Mouse (Mus musculus) neural tube, embryonic 13.5 days (tissue): ENCODE measurements around the gene Asphd2. TPM values are rescaled to one million over a fixed set of nuclear protein-coding genes. Genes with fewer than 3 reads are reported as not detected.

Experiments used
- ATAC-seq: fragments of 200-750 bp; cut with Nextera tagmentation; 2 replicates; pipeline ENCODE4 v1.8.0; 2017; ENCODE audit warnings: low read depth, mild to moderate bottlenecking, moderate TSS enrichment, moderate library complexity
- H3K27ac ChIP-seq: fragments of 300-500 bp; sonication (generic); replicated peaks from 2 replicates; pipeline ENCODE4 v1.5.1; 2015; ENCODE audit warnings: moderate library complexity, mild to moderate bottlenecking, inconsistent platforms
- H3K27me3 ChIP-seq: fragments of 300-500 bp; sonication (generic); 2 replicates; pipeline ENCODE4 v1.6.1; 2015; ENCODE audit warnings: mild to moderate bottlenecking, inconsistent platforms
- H3K36me3 ChIP-seq: fragments of 300-500 bp; sonication (generic); 2 replicates; pipeline ENCODE4 v1.6.1; 2015; ENCODE audit warnings: mild to moderate bottlenecking, inconsistent platforms
- H3K4me1 ChIP-seq: fragments of 300-500 bp; sonication (generic); replicated peaks from 2 replicates; pipeline ENCODE4 v1.6.1; 2015; ENCODE audit warnings: inconsistent platforms
- H3K4me2 ChIP-seq: fragments of 300-500 bp; sonication (generic); 2 replicates; pipeline ENCODE4 v1.6.1; 2015; ENCODE audit warnings: inconsistent platforms, mild to moderate bottlenecking, moderate library complexity
- H3K4me3 ChIP-seq: fragments of 300-500 bp; sonication (generic); 2 replicates; pipeline ENCODE4 v1.5.1; 2015; ENCODE audit warnings: mild to moderate bottlenecking, inconsistent platforms
- H3K9ac ChIP-seq: fragments of 300-500 bp; sonication (generic); 2 replicates; pipeline ENCODE4 v1.6.1; 2015; ENCODE audit warnings: moderate library complexity, mild to moderate bottlenecking, inconsistent platforms
- H3K9me3 ChIP-seq: fragments of 300-500 bp; sonication (generic); 2 replicates; pipeline ENCODE4 v1.6.1; 2016; ENCODE audit warnings: inconsistent platforms
- WGBS: fragments of 180-500 bp; shearing (Covaris S2); methylation state at CpG from one replicate; pipeline ENCODE4 v1.1.7; 2015; 5-methylcytosine and 5-hydroxymethylcytosine counted together
- polyA plus RNA-seq: library from polyadenylated mRNA; unstranded; fragments of >200 nt; fragmentation: Nextera tagmentation; extraction: Ambion mirVana; gene quantifications from 2 replicates; pipeline ENCODE4 v1.2.1, GENCODE M21; 2015

Gene Asphd2
- polyA plus RNA-seq, 1 experiment from 2014 or later, result 69.6 TPM

GRCm38 (mm10) chr5:112343205-112343595, 51.5 kb downstream of the Asphd2 start:
- H3K27me3 ChIP-seq, result no peaks in the 10 kb centered on the region
- peak overlapping the region; percentile 91 for H3K9ac ChIP-seq
- peak overlapping the region; percentile 64; the same call in 1 of the 2 replicates for H3K27ac ChIP-seq
- no peaks in the 10 kb centered on the region for H3K9me3 ChIP-seq
- H3K36me3 ChIP-seq, result peaks cover 27% of the 10 kb centered on the region
- WGBS, result 0% methylated on average over 24 of the region's 24 CpGs
- H3K4me2 ChIP-seq, result peak overlapping the region; percentile 88
- ATAC-seq, result peak; percentile 78
- H3K4me3 ChIP-seq, result peak overlapping the region; percentile 93
- H3K4me1 ChIP-seq, result peaks cover 52% of the 10 kb centered on the region

- Histone ChIP-seq H3K9ac (peak within 1 kb of the TSS; percentile 91), H3K27ac (peak within 1 kb of the TSS; percentile 64), H3K9me3 (no peaks in the 10 kb centered on the region), H3K27me3 (no peaks in the 10 kb centered on the region), H3K4me2 (peak within 1 kb of the TSS; percentile 88), H3K4me1 (peaks cover 52% of the 10 kb centered on the region), H3K36me3 (peaks cover 27% of the 10 kb centered on the region), H3K4me3 (peak within 1 kb of the TSS; percentile 93)
- whole genome bisulfite sequencing, result 2% methylated on average over 52 of the region's 64 CpGs
- ATAC-seq, result peak; percentile 73
These were observed 52.0 kb downstream of the Asphd2 start, which contains the start of the genes Srrd and Hps4 for GRCm38 (mm10) chr5:112342463-112343204. Gene Srrd (minus strand): TSS chr5:112343040. Gene Hps4 (plus strand): TSS chr5:112343083.

GRCm38 (mm10) chr5:112339215-112339614, 55.5 kb downstream of the Asphd2 start:
- Histone ChIP-seq H3K4me3 (no peak overlapping the region), H3K9ac (no peak overlapping the region), H3K36me3 (peaks cover 55% of the 10 kb centered on the region), H3K27ac (no peak overlapping the region), H3K9me3 (no peaks in the 10 kb centered on the region), H3K4me2 (no peak overlapping the region), H3K27me3 (no peaks in the 10 kb centered on the region), H3K4me1 (peaks cover 27% of the 10 kb centered on the region)
- no peak for ATAC-seq
- WGBS, result 64% methylated on average over 7 of the region's 7 CpGs

GRCm38 (mm10) chr5:112337004-112337403, 57.7 kb downstream of the Asphd2 start:
- Histone ChIP-seq H3K4me3 (no peak overlapping the region), H3K9me3 (no peaks in the 10 kb centered on the region), H3K4me1 (peaks cover 11% of the 10 kb centered on the region), H3K27me3 (no peaks in the 10 kb centered on the region), H3K27ac (no peak overlapping the region), H3K4me2 (no peak overlapping the region), H3K36me3 (peaks cover 78% of the 10 kb centered on the region), H3K9ac (no peak overlapping the region)
- ATAC-seq, result no peak
- 91% methylated on average over 22 of the region's 22 CpGs for WGBS

- Histone ChIP-seq H3K4me3 (no peak overlapping the region), H3K4me1 (no peaks in the 10 kb centered on the region), H3K9ac (no peak overlapping the region), H3K4me2 (no peak overlapping the region), H3K36me3 (peaks cover 93% of the 10 kb centered on the region), H3K27ac (no peak overlapping the region), H3K27me3 (no peaks in the 10 kb centered on the region), H3K9me3 (no peaks in the 10 kb centered on the region)
- WGBS, result 22% methylated on average over 2 of the region's 2 CpGs
- no peak for ATAC-seq
These were observed 59.2 kb downstream of the Asphd2 start for GRCm38 (mm10) chr5:112335473-112335872.

Other genes with a start within 250 kb of the Asphd2 start
- 3.4 and 4.0 TPM in 2 replicates for gene Cryba4, start 142.3 kb downstream of the Asphd2 start, polyA plus RNA-seq
- gene Crybb1, start 139.1 kb downstream of the Asphd2 start, polyA plus RNA-seq, result 4.5 and 7.6 TPM in 2 replicates
- 28.9 and 29.5 TPM in 2 replicates for gene Tpst2, start 118.2 kb downstream of the Asphd2 start, polyA plus RNA-seq
- 29.7 and 34.2 TPM in 2 replicates for gene Tfip11, start 68.5 kb downstream of the Asphd2 start, polyA plus RNA-seq
- 53.9 and 54.4 TPM in 2 replicates for gene Srrd, start 51.8 kb downstream of the Asphd2 start, polyA plus RNA-seq
- gene Hps4, start 51.8 kb downstream of the Asphd2 start, polyA plus RNA-seq, result 37.6 and 37.8 TPM in 2 replicates
- 0.08 and 0.26 TPM in 2 replicates for gene Gm6583, start 38.8 kb downstream of the Asphd2 start, polyA plus RNA-seq
- gene Gm6588, start 54.6 kb upstream of the Asphd2 start, polyA plus RNA-seq, result 0.62 and 0.93 TPM in 2 replicates
- 21.8 and 24.8 TPM in 2 replicates for gene Sez6l, start 182.3 kb upstream of the Asphd2 start, polyA plus RNA-seq